Mouse (Mus musculus): Measurements from ENCODE around the gene Washc2. TPM values are rescaled to one million over a fixed set of nuclear protein-coding genes. Genes with fewer than 3 reads are reported as not detected.
"Not testable (repeated sequence)": the region's sequence is repeated elsewhere in the genome, so short reads cannot be mapped to it uniquely, and the experiment has no call there.

The Washc2 gene
- total RNA-seq (2022): 10 to 100 TPM; 17.5 to 25.0 (median 22.9) TPM

DNA sequence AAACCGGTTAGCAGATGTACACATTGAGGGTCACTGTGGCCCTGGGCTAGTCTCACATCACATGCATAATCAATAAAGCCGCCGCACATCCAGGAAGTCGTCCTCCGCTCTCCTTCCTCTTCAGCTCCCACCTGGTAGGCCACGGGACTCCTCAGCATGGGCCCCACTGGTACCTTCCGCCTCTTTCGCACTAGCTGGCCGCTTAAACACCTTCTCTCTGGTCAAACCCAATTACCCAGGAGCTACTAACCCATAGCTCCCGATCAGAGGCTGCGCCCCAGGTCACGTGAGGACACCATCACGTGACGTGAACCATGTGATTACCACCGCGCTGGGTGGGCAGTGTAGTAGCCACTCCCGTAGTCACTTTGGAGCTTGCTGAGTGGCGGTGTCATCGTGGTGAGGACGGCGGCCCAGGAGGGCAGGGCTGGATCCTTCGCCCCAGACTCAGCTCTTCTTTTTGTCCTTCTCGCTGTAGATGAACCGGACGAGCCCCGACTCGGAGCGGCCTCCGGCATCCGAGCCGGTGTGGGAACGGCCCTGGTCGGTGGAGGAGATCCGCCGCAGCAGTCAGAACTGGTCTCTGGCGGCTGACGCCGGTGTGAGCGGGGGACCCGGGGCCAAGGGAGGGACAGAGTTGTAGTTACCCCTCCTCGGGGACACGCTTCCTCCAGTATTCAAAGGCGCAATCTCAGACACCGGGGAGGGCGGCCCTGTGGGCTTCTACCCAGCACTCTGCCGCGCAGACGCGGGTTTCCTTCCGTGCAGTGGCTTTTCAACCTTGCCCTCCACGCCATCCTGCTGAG is at the start of gene Washc2:
Washc2 (plus strand) TSS at position 310 of the 806 bp plus-strand sequence.
- DNase-seq (ENCODE audit: low spot score): peak; percentile 96

- DNase-seq (ENCODE audit: low spot score): no peak
These were observed 41.5 kb upstream of the Washc2 start for GRCm38 (mm10) chr6:116166383-116166782.

DNA sequence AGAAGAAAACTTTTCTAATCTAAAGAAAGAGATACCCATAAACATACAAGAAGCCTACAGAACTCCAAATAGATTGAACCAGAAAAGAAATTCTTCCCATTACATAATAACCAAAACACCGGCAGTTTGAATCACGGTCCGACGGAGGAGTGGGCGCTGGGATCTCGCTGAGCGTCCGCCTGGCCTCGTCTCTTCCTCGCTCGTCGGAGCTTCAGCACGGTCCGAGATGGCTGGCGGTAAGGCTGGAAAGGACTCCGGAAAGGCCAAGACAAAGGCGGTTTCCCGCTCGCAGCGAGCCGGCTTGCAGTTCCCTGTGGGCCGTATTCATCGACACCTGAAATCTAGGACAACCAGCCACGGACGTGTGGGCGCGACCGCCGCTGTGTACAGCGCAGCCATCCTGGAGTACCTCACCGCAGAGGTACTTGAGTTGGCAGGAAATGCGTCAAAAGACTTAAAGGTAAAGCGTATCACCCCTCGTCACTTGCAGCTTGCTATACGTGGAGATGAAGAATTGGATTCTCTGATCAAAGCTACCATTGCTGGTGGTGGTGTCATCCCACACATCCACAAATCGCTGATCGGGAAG is 34.2 kb upstream of the Washc2 start:
- DNase-seq (ENCODE audit: low spot score): not testable (repeated sequence)

- DNase-seq (ENCODE audit: low spot score): no peak
These were observed 29.5 kb upstream of the Washc2 start for GRCm38 (mm10) chr6:116178376-116178775.

GRCm38 (mm10) chr6:116180731-116181130 is 27.1 kb upstream of the Washc2 start:
- DNase-seq (ENCODE audit: low spot score): no peak

- DNase-seq (ENCODE audit: low spot score): no peak
These were observed 24.3 kb upstream of the Washc2 start for GRCm38 (mm10) chr6:116183509-116183908.

GRCm38 (mm10) chr6:116186485-116186884 is 21.4 kb upstream of the Washc2 start:
- no peak for DNase-seq (ENCODE audit: low spot score)

DNA sequence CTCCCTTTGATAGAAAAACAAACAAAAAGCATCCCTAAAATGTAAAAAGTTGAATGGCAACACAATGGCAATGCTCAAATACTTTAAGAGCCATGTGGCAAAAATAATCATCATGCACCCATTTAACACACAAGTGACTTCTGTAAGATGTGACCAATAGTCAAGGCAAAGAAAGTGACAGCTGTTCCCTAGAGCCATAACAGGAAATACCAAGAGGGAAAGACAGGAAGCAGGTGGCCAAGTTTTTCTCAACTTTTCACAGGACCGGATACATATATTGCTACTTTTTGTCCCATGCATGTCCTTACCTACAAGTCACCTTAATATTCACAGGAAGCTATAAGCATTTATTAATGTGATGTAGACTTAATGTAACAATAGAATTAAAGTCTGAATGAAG is 18.4 kb upstream of the Washc2 start:
- no peak for DNase-seq (ENCODE audit: low spot score)

- DNase-seq (ENCODE audit: low spot score): no peak
These were observed 15.0 kb upstream of the Washc2 start for GRCm38 (mm10) chr6:116192809-116193311.

DNA sequence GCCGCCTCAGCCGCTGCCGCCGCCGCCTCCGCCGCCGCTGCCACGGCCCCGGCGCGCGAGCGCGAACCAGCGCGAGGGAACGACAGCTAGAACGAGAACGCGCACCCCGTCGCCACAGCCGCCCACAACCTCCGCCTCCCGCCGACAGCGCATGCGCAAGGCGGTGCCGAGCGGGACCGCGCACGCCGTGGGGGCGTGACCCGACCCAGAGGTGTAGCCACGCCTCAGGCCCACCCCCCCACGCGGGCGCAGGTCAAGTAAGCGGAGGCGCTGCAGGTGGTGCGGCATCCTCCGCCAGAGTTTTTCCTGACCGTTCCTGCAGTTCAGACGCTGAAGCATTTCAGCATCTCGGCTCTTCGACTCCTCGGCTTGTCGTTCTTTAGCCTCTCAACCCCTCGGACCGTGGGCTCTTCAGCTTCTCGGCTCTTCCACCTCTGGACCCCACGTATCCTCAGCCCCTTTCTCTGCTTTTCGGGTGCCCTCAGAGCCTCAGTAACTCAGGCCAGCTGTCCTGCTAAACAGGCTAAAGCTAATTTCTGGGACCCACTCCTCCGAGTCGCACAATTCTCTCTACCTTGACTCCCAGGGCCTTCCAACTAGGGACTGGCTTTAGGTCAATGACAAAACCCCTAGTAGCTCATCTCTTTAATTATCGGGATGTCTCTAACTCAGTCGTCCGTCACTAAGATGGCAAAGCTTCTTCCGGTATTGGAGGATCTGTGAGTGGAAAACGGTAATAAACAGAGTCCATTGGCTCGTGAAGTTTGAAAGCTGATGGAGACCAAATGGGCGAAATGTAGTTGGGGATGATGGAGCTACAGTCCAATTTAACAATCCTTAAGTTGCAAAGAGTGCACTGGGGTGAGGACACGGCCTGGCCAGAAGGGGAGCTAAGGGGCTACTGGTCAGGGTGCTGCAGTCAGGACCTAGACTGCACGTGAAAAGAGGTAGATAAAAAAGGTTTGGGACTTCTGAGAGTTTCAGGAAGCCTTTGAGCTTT is 14.1 kb upstream of the Washc2 start, which contains the start of gene Tmcc1:
Tmcc1 (minus strand) TSS at position 93 of the 1,000 bp plus-strand sequence.
- peak; percentile 97 for DNase-seq (ENCODE audit: low spot score)

DNA sequence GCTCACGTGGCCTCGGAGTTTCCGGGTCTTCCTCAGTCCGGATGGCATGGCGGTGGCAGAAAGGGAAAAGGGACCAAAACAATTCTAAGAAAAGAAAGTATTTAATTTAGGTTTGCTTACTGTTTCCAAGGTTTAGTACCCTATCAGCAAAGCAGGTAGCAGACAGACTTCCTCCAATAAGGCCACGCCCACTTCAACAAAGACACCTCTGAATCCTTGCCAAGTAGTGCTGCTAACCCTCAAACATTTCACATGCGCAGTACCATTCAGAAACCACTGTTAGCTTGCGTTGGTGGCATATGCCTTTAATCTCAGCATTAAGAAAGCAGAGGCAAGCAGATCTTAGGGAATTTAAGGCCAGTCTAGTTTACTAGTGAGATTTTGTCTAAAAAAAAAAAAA is 12.0 kb upstream of the Washc2 start:
- DNase-seq (ENCODE audit: low spot score): no peak

DNA sequence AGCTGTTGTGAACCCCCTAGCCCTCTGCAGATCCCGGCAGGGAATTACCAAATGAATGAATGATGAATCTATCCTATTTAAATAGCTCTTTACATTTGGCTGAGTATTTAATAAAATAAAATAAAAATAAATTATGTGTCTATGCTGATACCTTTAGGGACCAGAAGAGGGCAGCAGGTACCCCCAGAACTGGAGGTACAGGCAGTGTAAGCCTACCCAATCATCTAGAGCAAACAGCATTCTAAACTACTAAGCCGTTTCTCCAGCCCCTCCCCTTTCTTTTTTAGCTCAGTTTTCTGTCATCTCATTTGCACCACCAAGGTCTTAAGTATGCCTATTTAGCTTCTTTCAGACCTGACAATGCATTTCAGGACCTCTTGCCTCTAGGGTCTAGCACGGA is 9.7 kb upstream of the Washc2 start:
- DNase-seq (ENCODE audit: low spot score): no peak

DNA sequence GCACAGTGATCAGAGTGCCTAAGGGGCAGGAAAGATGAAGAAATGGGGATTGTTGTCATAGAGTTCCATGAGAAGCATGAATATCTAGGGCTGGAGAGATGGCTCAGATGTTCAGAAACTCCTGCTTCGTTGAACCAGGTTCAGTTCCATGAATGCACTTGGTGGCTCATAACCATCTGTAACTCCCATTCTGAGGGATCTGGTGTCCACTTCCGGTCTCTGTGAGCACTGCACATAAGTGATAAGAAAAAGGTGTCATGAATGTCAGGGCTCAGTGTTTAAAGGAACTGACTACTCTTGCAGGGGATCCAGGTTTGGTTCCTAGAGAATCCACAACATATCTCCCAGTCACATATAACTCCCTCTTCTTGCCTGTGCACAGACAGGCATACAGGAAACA is 8.2 kb upstream of the Washc2 start:
- DNase-seq (ENCODE audit: low spot score): no peak

GRCm38 (mm10) chr6:116227767-116228166 is 19.9 kb downstream of the Washc2 start:
- peak; percentile 69 for DNase-seq (ENCODE audit: low spot score)

GRCm38 (mm10) chr6:116228785-116229525 is 21.1 kb downstream of the Washc2 start:
- DNase-seq (ENCODE audit: low spot score): peak; percentile 70

- DNase-seq (ENCODE audit: low spot score): not testable (repeated sequence)
These were observed 27.0 kb downstream of the Washc2 start for GRCm38 (mm10) chr6:116234821-116235220.

DNA sequence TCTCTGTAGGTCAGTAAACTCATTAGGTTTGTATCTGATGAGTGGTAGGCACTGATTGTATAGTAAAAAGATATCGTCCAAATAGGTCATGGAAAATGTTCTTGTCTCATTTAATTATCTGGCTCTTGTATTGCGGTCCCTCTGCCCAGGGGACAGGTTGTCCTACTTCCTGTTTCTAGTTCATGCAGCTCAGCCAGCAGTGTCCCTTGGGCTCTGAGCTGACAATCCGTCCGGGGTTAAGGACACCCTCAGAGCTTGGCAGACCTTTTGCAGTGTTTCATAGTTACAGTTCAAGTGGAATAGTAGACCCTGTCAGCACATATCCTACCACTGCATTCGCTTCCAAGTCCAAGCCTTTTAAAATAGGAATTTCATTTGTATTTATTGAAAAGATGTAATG is 27.5 kb downstream of the Washc2 start:
- peak; percentile 24 for DNase-seq (ENCODE audit: low spot score)

DNA sequence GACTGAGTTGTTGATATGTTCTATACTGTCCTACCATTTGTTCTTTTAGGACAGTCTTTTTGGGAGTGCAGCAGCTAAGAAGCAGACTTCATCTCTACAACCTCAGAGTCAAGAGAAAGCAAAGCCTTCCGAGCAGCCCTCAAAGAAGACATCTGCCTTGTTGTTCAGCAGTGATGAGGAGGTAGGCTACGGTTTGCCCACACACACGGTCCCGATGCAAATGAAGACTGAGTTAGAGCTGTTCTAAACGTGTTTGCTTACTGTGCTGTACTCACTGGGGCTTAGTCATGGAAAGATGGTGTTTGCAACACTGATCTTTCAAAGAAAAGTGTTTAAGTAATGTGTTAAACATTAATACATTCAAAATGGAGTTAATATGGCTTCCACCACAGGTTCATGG is 30.2 kb downstream of the Washc2 start:
- no peak for DNase-seq (ENCODE audit: low spot score)

- DNase-seq (ENCODE audit: low spot score): no peak
These were observed 32.5 kb downstream of the Washc2 start for GRCm38 (mm10) chr6:116240371-116240770.

DNA sequence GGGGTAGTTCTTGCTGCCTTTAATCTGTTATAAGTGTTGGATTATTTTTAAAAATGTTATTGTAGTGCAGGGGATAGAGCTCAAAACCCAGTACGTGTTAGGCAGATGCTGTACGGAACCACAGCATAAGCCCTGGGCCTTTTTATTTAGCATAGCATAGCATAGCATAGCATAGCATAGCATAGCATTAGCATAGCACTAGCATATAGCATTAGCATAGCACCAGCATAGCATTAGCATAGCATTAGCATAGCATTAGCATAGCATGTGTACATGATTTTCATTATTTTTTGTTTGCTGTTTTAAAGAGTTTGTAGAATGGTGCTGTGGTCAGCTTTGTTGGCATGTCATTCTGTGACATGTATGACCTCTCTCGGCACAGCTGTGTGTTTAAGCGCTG is 51.8 kb downstream of the Washc2 start:
- no peak for DNase-seq (ENCODE audit: low spot score)

- no peak for DNase-seq (ENCODE audit: low spot score)
These were observed 52.6 kb downstream of the Washc2 start for GRCm38 (mm10) chr6:116260481-116260880.

Measured in heart, adult 8-10 months (tissue).